Mouse (Mus musculus) neutrophil, adult 59 days (primary cell): Measurements from ENCODE around the gene Mlh1. TPM values are rescaled to one million over a fixed set of nuclear protein-coding genes. Genes with fewer than 3 reads are reported as not detected.

Source experiments
- total RNA-seq, 2 experiments: library from RNA; stranded (reverse); gene quantifications; 1 replicate in 1 of 2; 2 replicates in 1 of 2; pipeline ENCODE4 v1.2.4; 2023

The Mlh1 gene
- total RNA-seq = 10 to 100 TPM; 13.3 to 14.4 TPM

GRCm38 (mm10) chr9:111271434-111272160, at the start of gene Mlh1, which contains the start of gene Epm2aip1:
Mlh1 (minus strand) TSS chr9:111271791.
Epm2aip1 (plus strand) TSS chr9:111271929.

GRCm38 (mm10) chr9:111311031-111311842, 39.6 kb upstream of the Mlh1 start, which contains the start of gene Trank1:
Trank1 (plus strand) TSS chr9:111311739.

Other genes starting within 250 kb of the Mlh1 start
- gene Ccrl2, start 214.3 kb downstream of the Mlh1 start, total RNA-seq = 100 to 1,000 TPM; 102 to 151 TPM
- gene Lrrfip2, start 154.2 kb downstream of the Mlh1 start, total RNA-seq = 100 to 1,000 TPM in 1 of 2 experiments, 10 to 100 TPM in 1; 96.5 to 107 TPM
- 10 to 100 TPM; 11.6 to 11.9 TPM for gene Epm2aip1, start 138 bp upstream of the Mlh1 start, total RNA-seq
- under 1 TPM in 1 of 2 experiments, not detected in 1; 0.07 TPM for gene Trank1, start 39.9 kb upstream of the Mlh1 start, total RNA-seq
- gene Dclk3, start 167.3 kb upstream of the Mlh1 start, total RNA-seq = not detected